Mouse (Mus musculus): ENCODE measurements at regions not wholly inside any gene's neighbourhood (a gene's known extent, or its start where the extent isn't known, plus 50 kb on each side); places are given as distances from the start of the nearest gene placed in this dataset.
A peak's percentile ranks its signal among the peaks of the same experiment; 100 is the strongest.
"Not testable (repeated sequence)": the region's sequence is repeated elsewhere in the genome, so short reads cannot be mapped to it uniquely, and the experiment has no call there.

GRCm38 (mm10) chr4:10670846-10671428 is 203.4 kb upstream of the 2610301B20Rik start:
- DNase-seq = no peak

GRCm38 (mm10) chr4:10691086-10691485 is 183.2 kb upstream of the 2610301B20Rik start:
- no peak for DNase-seq

- DNase-seq = no peak
These were observed 181.4 kb upstream of the 2610301B20Rik start for GRCm38 (mm10) chr4:10692860-10693259.

GRCm38 (mm10) chr4:10693446-10694105 is 180.7 kb upstream of the 2610301B20Rik start:
- DNase-seq = no peak

DNA sequence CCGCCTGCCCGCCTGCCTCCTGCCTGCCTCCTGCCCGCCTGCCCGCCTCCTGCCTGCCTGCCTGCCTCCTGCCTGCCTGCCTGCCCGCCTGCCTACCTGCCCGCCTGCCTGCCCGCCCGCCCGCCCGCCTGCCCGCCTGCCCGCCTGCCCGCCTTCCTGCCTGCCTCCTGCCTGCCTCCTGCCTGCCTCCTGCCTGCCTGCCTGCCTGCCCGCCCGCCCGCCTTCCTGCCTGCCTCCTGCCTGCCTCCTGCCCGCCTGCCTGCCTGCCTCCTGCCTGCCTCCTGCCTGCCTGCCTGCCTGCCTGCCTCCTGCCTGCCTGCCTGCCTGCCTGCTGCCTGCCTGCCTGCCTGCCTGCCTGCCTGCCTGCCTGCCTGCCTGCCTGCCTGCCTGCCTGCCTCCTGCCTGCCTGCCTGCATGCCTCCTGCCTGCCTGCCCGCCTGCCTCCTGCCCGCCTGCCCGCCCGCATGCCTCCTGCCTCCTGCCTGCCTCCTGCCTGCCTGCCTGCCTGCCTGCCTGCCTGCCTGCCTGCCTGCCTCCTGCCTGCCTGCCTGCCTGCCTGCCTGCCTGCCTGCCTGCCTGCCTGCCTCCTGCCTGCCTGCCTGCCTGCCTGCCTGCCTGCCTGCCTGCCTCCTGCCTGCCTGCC is 180.1 kb upstream of the 2610301B20Rik start:
- not testable (repeated sequence) for DNase-seq

DNA sequence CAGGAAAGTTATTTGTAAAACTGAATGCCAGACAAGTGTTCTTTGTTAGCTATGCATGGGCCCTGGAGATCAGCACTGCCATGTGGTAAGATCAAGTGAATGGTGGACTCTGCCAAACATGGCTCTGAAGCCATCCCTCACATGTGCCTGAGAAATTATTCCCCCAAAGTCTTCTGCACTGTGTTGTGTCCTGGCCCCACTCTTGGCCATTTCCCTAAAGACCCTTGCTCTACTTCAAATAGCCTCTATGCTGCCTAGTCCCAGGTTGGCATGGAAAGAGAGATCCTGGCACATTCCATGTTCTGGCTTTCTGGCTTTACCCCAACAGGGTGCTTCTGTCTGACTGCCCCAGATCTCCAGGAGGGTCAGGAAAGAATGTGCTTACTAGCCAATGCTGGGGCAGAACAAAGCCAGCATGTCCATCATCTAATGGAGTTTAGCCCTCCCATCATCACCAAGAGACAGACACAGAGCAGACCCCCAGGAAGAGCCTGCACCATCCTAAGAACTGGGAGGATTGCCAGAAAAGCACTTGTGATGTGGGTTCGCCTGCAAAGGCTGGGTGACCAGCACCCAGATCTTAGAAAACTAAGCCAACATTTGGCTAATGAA is 177.0 kb upstream of the 2610301B20Rik start:
- DNase-seq = no peak

DNA sequence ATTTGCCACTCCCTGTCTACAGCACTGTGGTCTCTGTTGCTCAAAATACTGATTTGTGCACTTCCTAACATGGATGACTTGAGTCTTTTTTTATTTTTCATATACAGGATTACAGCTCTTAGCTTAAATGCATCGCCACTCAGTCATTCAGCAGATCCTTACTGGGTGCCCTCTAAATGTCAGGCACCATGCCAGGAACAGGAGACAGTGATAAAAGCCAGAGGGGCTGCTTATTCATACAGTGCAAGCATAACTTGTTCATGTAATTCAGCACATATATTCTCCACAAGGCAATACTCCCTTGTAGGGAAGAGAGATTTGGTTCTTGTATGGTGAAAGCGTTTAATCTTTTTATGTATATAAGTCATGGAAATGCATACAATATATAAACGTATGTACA is 175.7 kb upstream of the 2610301B20Rik start:
- no peak for DNase-seq

DNA sequence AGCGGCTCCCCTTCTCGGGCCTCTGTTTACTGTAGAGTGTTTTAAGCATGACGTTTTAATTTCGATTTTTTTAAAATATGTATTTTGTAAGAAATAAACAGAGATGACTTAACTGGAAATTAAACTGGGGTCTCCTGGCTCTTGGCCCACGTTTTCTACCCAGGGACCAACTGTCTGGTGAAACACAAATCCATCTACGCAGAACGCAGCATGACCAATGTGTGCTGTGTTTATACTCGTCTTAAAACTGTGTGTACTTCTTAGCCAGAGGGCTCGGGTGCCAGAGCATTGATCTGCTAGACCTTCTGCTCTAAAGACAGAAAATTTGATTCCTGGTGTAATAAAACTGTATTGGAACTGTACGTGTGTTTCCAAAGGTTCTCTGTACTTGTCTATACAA is 172.8 kb upstream of the 2610301B20Rik start:
- DNase-seq = no peak

DNA sequence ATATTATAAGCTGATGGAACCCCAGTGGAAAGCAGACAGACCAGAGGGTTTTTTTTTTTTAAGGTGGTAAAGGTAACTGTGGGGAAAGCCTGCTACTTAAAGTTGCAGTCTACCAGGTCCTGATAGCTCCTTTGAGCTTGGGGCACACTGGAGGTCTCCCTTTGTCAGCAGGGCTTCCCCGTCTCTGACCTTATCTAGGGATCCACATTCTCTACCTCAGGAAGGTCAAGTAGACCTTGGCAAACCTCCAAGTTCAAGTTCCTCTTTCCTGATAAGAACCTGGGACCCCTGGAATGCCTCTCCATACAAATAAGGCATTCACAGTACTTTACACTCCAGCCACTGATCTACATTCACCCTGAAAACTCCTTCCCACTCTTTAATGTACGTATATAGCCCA is 171.1 kb upstream of the 2610301B20Rik start:
- DNase-seq = no peak

- no peak for DNase-seq
These were observed 167.2 kb upstream of the 2610301B20Rik start for GRCm38 (mm10) chr4:10707016-10707657.

- no peak for DNase-seq
These were observed 166.6 kb upstream of the 2610301B20Rik start for GRCm38 (mm10) chr4:10707658-10708056.

GRCm38 (mm10) chr4:10711939-10712533 is 162.3 kb upstream of the 2610301B20Rik start:
- no peak for DNase-seq

- no peak for DNase-seq
These were observed 151.0 kb upstream of the 2610301B20Rik start for GRCm38 (mm10) chr4:10723341-10723740.

- peak; percentile 8 for DNase-seq
These were observed 146.4 kb upstream of the 2610301B20Rik start for GRCm38 (mm10) chr4:10727894-10728293.

DNA sequence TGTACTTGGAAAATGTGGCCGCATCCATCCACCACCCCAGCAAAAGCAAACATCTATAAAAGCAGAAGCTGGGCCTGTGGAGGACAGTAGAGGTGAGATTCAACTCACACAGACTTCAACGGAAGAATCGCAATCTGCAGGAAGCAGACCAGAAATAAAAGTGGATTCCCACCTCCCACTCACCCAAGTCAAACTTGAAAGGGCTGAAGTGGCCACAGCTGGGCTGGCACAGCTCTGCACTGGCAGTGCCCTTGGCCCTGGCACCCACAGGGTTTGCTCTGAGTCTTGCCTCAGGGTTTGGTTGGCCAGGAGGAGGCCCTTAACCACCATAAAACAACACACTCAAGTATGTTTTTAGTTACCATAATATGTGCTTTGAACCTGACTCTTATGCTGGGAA is 129.1 kb upstream of the 2610301B20Rik start:
- DNase-seq = no peak

DNA sequence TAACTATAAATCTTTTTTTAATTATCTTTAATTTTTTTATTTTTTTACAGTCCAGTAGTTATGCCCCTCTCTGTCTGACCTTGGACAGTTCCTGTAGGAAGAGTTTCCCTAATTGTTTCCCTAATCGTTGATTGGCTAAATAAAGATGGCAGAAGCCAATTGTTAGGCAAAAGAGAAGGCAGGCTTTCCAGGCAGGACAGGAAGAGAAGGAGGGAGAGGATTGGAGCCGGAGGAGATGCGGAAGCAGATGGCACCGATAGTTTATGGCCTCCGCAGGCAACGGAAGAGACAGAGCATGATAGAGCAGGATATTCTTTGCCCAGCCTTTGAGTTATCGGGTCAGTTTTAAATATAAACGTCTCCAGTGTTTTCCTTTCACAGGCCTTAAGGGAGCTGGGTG is 125.5 kb upstream of the 2610301B20Rik start:
- DNase-seq = no peak

DNA sequence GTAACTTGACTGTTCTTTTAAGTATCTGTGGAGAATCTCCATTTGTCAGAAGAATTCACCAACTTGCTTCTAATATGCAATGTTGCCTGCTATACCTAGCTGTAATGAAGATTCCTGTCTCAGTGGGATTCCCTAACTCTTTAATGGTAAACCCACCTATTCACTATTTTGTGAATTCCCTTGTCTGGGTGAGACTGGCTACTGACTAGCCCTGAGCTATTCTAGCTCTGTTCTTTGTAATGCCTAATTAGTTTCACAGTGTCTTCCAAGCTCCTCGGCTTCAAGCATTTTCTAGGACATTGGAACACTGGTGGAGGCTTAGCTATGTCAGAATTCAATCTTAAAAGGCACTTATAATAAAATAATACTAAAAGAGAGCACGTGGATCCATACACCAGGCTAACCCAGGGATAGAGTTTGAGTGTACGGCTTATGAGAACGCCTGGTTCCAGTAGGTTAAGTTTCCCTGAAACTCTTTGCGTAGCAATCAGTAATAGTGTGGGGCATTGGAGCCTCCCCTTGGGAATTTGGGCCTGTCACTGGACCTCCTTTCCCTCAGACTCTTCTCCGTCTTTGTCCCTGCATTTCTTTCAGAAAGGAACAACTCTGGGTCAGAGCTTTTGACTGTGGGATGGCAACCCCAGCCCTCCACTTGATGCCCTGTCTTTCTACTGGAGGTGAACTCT is 123.8 kb upstream of the 2610301B20Rik start:
- not testable (repeated sequence) for DNase-seq

- DNase-seq = no peak
These were observed 121.1 kb upstream of the 2610301B20Rik start for GRCm38 (mm10) chr4:10753176-10753575.

DNA sequence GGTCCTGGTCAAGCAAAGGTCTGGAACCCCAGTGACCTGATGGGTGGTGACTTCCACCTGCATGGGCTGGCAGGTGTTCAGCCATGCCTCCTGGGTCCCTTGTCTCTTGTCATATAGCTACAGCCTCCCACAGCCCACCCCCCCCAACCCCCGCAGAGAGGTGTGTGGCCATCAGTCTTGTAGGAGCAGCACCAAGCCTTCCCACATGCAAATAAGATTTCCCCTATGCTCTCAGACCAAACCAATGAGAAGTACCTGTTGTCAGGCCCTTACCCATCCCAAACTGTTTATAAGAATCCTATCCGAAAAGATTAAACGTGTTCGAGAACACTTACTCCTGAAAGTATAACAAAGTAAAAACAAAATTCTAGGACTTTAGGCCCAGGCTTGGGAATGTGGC is 114.8 kb upstream of the 2610301B20Rik start:
- no peak for DNase-seq

- DNase-seq = no peak
These were observed 106.6 kb upstream of the 2610301B20Rik start for GRCm38 (mm10) chr4:10767676-10768075.

DNA sequence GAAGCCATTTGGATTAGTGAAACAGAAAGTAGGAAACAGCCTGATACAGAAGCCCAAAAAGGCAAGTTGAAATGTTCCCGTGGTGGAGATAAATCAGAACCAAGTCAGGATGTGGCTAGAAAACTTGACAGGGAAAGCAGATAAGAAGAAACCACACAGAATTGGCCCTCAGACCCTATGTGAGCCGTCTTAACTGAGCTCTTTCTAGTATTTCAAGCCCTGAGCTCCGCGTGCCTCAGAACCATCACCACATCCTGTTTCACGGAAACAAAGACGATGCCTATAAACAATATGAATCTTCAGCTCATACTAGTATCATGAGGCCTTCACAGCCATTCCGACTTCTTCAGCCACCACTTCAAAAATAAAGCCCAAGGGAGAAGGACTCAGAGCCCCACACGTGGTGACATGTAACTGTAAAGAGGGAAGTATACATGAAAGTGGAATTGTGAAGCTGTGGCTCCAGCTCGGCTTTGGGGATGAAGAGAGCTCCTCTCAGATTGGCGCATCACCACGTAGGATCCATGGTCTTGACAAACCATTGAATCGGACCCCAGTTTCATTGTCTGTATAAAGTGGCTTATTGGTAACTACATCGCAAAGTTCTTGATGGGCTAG is 104.2 kb upstream of the 2610301B20Rik start:
- DNase-seq = no peak

Data from gastrocnemius, postnatal 10 days (tissue).